Mouse (Mus musculus): ENCODE measurements around the gene Chrna1. TPM values are rescaled to one million over a fixed set of nuclear protein-coding genes. Genes with fewer than 3 reads are reported as not detected.

Gene Chrna1
- total RNA-seq, 2 experiments from 2014 or later = 31.7 to 37.0 TPM

GRCm38 (mm10) chr2:73591246-73591645 is 11.1 kb upstream of the Chrna1 start:
- no peak for DNase-seq

- no peak for DNase-seq
Measured at GRCm38 (mm10) chr2:73590106-73590505, 10.0 kb upstream of the Chrna1 start.

GRCm38 (mm10) chr2:73588951-73589350 is 8.8 kb upstream of the Chrna1 start:
- DNase-seq = no peak

GRCm38 (mm10) chr2:73587109-73587506 is 7.0 kb upstream of the Chrna1 start:
- DNase-seq = no peak

GRCm38 (mm10) chr2:73586392-73587108 is 6.4 kb upstream of the Chrna1 start:
- no peak for DNase-seq

- DNase-seq = peak; percentile 26
Measured at GRCm38 (mm10) chr2:73585347-73585831, 5.3 kb upstream of the Chrna1 start.

- DNase-seq = peak; percentile 80
Measured at GRCm38 (mm10) chr2:73584645-73585346, 4.7 kb upstream of the Chrna1 start.

- no peak for DNase-seq
Measured at GRCm38 (mm10) chr2:73580720-73581119, 582 bp upstream of the Chrna1 start.

GRCm38 (mm10) chr2:73579168-73579567 is 970 bp downstream of the Chrna1 start:
- no peak for DNase-seq

- no peak for DNase-seq
Measured at GRCm38 (mm10) chr2:73574418-73574817, 5.7 kb downstream of the Chrna1 start.

- no peak for DNase-seq
Measured at GRCm38 (mm10) chr2:73573556-73573955, 6.6 kb downstream of the Chrna1 start.

- DNase-seq = peak; percentile 83
Measured at GRCm38 (mm10) chr2:73572539-73573372, 7.4 kb downstream of the Chrna1 start.

- DNase-seq = no peak
Measured at GRCm38 (mm10) chr2:73571901-73572300, 8.2 kb downstream of the Chrna1 start.

- no peak for DNase-seq
Measured at GRCm38 (mm10) chr2:73571304-73571703, 8.8 kb downstream of the Chrna1 start.

- peak; percentile 52 for DNase-seq
Measured at GRCm38 (mm10) chr2:73566989-73567605, 13.0 kb downstream of the Chrna1 start.

- peak; percentile 37 for DNase-seq
Measured at GRCm38 (mm10) chr2:73566162-73566561, 14.0 kb downstream of the Chrna1 start.

- DNase-seq = no peak
Measured at GRCm38 (mm10) chr2:73563690-73564089, 16.4 kb downstream of the Chrna1 start.

- DNase-seq = no peak
Measured at GRCm38 (mm10) chr2:73562656-73563055, 17.5 kb downstream of the Chrna1 start.

- DNase-seq = no peak
Measured at GRCm38 (mm10) chr2:73561665-73562063, 18.5 kb downstream of the Chrna1 start.

GRCm38 (mm10) chr2:73560899-73561664 is 19.1 kb downstream of the Chrna1 start:
- DNase-seq = no peak

GRCm38 (mm10) chr2:73560445-73560844 is 19.7 kb downstream of the Chrna1 start:
- no peak for DNase-seq
